Mouse (Mus musculus): Measurements from ENCODE around the gene Fasl. TPM values are rescaled to one million over a fixed set of nuclear protein-coding genes. Genes with fewer than 3 reads are reported as not detected.

Gene Fasl
- 10 to 100 TPM in 1 of 2 experiments, 1 to 10 TPM in 1; 7.0 to 10.0 TPM for polyA plus RNA-seq (2017; shearing (Covaris generic))

DNA sequence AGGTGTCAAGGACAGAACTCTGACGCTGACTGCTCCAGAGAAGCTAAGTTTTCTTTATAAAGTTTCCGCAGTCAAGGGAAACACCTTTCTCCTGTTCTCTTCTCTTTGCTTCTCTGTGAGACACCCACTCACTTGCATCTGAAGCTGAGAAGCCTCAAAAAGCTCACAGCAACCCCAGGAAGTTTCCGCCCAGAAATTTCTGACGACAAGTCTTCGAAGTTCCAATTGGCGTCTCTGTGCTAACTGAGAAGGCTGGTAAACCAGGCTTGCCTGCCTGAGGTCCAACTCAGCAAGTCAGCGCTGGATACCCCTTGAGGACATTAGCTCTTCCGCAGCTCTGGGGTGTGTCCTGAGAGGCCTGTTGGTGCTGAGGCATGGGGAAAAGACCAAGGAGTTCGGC, at the start of gene Fasl:
Fasl (minus strand) TSS at position 157 of the 400 bp plus-strand sequence.

Other genes with a start within 250 kb of the Fasl start
- 10 to 100 TPM; 29.8 to 35.8 TPM for gene Suco, start 88.2 kb upstream of the Fasl start, polyA plus RNA-seq (2017; shearing (Covaris generic))
- gene Pigc, start 180.7 kb upstream of the Fasl start, polyA plus RNA-seq (2017; shearing (Covaris generic)) = 10 to 100 TPM; 28.8 to 33.0 TPM
- gene 4930558K02Rik, start 191.1 kb upstream of the Fasl start, polyA plus RNA-seq (2017; shearing (Covaris generic)) = under 1 TPM in 1 of 2 experiments, not detected in 1; 0.45 TPM